Mouse (Mus musculus) frontal cortex, adult 2 months (tissue): ENCODE data around the gene Sertad2. TPM values are rescaled to one million over a fixed set of nuclear protein-coding genes. Genes with fewer than 3 reads are reported as not detected.

Source experiments
- DNase-seq, 2 experiments: peaks; one replicate each; pipeline ENCODE4 v3.0.0; 2022; ENCODE audit warnings: low spot score in 1 of 2; ENCODE audit errors: extremely low spot score in 1 of 2
- polyA plus RNA-seq: library from polyadenylated mRNA; depleted of rRNA; stranded (reverse); fragments of >200 nt; gene quantifications from 2 replicates; pipeline ENCODE4 v1.2.3, GENCODE M21; 2012

Gene Sertad2
- polyA plus RNA-seq, 1 experiment: 19.5 TPM

DNA sequence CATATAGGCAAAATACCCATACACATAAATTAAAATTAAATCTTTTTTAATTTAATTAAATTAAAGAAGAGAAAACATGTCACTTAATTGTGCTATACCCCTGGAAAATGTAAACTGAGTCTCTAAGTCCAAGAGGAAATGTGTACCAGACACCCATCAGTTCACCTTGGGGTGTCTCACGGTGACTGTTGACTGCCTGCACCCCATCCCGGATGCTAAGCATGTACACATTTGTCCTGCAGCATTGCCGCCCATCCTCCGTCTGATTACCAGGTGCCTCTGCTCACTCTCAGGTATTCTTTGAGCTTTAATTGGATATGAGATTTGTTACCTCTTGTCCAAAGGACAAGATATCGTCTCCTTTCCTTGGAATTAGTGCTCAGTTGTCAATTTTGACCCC, 99.3 kb downstream of the Sertad2 start:
- no peak for DNase-seq

DNA sequence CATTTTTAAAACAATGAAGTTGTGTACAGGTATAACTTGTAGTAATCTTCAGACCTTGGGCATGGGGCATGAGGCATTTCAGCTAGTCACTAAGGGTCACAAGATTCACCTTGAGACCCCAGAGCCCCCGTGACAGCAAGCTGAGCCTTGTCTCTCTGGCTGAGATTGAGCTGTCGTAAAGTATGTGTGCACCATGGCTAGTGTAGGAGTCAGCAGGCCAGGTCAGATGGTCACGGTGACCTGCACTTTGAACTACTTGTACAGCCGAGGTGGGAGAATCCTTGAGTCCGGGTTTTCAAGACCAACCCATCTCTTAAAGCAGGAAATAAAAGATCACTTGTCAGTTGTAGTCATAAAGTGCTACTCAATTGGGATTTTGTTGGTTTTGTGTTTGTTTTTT, 100.1 kb downstream of the Sertad2 start:
- no peak for DNase-seq

DNA sequence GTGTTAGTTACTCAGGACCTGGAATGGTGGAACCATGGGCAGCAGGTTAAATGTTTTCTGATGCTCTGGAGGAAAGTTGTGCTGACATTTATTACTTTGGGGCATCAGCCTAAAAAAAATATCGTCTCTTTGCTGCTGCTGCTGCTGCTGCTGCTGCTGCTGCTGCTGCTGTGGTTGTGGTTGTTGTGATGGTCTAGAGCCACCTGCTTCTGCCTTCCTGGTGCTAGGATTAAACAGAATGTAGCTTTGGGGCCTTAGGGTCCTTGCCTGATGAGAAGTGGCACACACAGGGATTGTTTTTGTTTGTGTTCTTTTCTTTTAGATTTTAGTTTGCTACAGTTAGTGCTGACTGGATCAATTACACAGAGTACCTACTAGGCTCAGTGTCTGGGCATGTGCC, 101.1 kb downstream of the Sertad2 start:
- no peak for DNase-seq

DNA sequence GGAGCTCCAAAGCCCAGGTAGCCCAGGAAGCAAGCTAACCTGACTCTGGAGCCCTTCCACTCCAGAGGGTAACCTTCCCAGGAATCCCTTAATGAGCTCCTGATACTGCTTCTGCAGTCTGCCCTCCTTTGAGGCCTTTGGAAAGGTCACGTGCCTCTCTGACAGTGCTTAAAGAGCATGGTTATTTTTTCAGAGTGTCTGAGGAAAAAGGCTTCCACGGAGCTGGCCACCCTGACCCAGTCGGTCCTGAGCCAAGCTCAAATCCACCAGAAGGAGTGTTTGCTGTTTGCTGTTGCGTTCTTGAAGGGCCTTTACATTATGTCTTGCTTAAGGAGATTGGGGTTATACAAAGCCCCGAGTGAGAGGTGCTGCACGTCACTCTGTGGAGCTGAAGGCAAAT, 101.8 kb downstream of the Sertad2 start:
- DNase-seq: no peak

DNA sequence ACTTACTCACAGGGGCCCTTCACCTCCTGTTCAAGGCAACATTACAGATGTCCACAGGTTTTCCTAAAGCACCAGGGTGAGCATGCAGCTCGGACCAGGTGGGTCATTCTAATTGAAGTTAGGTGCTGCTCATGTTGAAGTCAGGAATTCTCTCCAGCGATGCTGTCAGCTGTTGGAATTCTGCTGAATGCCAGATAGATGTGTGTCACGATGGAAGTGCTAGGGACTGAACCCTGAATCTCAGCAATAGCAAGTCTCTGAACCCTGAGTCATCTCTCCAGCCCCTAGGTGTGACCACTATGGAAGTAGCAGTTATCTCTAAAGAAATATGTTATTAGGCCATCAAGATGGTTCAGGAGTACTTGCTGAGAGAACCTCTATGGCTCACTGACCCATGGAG, 102.5 kb downstream of the Sertad2 start:
- DNase-seq: no peak

DNA sequence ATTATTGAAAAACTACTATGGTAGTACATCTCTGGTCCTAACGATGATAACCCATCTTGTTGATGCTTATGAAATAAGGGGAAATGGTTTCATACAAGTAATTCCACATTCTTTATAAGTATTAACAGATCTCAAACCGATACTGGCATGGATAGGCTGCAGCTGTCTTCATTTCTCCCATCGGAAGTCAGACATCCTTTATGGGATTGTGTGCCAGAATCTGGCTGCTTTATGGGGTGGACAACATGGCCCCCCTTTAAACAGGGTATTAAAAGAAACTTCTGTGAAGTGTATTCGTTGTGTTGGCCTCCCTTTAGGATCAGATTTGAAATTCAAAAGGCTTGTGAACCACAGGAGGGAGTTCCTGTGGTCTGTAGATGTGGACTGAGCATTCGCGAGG, 103.1 kb downstream of the Sertad2 start:
- DNase-seq: no peak

DNA sequence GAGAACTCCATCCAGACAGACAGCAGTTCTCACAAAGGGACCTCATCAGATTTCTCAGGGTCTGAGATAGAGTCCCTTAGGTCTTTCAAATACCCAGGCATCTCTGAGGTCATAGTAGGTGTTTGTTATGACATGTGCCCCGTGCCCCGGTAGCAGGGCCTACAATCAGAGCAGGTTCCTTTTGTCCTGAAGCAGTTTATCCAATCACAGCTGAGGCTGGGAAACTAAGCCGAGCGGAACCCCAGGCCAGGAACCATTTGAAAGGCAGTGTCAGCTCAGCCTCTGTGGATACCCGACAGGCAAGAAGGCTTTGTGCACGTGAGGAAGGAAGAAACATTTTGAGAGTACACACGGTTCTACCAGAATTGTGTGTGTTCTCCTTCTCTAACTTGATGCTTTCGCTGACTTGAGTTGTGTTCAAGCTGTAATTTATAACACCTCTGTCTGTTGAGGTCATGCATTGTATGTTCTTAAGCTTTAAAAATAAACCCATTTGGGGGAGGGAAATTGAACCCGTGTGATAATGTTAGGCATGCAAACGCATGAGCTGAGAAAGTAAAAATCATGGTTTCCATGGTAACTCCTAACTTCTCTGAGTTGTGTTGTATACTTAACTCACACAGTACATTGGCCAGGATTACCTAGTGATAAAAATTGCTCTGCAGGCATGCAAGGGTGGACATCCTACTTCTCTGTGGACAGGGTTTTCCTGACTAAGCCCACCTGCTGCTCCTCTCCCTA, 104.1 kb downstream of the Sertad2 start:
- peak in 1 of 2 experiments; percentile 26 for DNase-seq

DNA sequence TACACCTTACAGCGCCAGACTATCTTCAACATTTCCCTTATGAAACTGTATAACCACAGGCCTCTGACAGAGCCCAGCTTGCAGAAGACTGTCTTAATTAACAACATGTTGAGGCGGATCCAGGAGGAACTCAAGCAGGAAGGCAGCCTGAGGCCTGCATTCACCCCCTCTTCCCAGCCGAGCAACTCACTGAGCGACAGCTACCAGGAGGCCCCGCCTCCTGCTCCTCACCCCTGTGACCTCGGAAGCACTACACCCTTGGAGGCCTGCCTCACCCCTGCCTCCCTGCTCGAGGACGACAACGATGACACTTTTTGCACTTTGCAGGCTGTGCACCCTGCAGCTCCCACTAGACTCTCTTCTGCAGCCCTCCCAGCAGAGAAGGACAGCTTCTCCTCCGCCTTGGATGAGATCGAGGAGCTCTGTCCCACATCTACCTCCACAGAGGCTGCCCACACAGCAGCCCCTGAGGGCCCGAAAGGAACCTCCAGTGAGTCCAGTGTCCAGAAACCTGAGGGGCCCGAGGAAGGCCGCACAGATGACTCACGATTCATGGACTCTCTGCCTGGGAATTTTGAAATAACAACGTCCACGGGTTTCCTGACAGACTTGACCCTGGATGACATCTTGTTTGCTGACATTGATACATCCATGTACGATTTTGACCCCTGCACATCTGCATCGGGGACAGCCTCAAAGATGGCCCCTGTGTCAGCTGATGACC, 105.0 kb downstream of the Sertad2 start:
- DNase-seq: no peak

DNA sequence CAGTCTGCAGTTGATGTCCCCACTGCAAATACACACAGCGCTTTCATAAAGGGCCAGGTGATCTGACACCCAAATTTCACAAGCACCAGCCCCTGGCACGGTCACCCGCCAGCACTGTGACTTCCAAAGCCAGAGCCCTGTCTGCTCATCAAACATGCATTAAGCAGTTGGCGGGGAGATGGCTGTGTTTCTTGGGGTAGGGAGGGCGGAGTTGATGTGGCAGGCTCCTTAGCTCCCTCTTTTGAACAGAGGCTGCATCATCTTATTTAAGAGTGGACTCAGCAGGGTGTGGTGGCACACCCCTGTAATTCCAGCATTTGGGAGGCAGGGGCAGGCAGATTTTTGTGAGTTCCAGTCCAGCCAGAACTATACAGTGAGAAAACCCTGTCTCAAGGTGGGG, 106.4 kb downstream of the Sertad2 start:
- DNase-seq: no peak

DNA sequence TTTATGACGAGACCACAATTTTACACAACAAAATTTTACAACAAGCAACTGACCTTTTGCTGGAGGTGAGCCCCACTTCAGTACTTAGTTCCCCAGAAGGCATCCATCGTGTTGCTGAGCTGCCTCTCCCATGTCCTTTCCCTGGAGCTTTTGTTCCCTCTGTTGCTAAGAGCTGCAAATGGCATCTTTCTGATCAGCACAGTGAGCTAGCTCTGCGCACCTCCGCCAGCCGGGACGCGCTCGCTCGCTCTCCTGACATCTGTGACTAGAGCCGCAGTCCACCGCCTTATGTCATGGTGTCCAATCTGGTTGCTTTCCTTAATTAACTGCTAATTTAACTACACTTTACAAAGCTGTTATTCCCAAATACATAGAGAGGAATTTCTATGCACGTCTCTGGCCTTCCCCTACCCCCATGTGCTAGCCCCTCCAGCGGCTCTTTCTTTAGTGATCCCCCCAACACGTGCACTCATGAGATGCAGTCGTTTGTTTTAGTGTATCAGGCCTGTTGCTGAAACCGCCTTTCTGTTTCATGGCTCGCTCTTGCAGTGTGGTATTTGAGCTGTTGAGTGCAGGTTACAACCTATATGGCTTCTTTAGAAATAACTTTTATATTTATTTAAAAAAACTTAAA, 107.1 kb downstream of the Sertad2 start:
- no peak for DNase-seq

DNA sequence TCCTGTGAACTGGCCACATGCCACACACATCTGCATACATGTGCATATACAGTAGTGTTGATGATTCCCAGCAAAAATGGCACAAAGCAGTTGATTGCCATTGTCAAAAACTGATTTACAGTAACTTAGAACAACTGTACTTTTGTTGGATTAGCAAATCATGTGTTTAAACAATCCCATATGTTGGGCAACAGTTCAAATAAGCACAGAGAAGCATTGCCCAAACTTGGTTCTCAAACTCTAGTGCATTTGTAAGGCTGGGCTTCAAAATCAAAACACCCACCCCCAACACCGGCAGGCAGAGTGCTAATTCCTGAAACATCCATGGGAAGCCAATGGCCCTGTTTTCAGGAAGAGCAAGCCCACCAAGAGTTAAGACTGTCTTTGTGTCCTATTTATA, 108.1 kb downstream of the Sertad2 start:
- DNase-seq: no peak

DNA sequence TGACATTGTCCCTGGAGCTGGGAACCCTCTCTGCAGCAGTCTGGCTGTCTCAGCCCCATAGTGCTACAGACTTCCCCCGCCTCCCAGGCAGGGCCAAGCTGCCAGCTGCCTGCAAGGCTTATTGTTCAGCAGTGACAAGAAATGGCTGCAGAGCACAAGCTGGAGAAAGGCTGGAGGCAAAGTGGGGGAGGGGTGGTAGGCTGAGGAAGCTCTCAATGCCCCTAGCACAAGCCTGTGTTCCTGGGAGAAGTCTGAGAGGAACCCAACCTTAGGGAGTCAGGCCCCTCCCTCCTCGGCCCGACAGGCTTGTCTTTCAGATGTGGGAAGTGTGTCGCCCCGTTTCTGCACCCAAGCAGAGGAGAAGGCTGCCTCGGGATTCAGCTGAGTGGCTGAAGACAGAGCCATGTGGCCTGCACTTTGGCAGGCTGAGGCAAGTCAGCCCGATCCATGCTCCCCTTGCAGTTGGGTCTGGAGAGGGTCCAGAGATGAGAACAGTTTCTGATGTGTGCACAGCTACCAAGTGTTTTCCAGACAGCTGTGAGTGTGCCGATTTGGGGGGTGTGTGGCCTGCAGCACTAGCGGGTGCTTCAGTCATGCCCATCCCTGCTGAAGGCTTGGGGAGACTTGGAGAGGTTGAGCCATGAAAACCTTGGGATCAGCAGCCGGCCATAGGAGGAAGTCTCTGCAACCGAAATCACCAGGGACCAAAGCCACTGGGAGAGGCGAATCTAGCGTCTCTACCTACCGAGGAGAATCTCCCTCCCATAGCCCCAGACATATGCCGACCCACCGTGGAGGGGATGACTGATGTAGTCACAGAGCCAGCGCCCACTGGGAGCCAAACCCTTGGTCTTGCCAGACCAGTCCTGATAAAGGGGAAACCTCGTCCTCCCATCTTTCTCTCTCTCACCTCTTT, 113.0 kb downstream of the Sertad2 start:
- DNase-seq: peak; percentile 56 to 71

DNA sequence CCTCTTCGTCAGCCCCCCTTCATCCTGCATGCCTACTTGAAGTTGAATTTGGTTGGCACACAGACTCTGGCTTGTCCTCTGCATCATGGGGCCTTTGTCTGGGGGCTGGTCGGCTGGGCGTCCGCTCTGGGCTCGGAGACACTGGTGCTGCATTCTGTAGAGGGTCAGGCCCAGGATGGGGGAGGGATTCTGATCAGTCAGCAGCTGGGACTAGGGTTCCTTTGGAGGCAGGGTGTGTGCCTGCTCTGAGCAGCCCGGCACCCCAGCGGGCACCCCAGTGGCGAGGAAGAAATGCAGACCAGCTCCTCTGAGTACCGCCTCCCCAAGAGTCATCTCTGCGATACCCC, 113.6 kb downstream of the Sertad2 start:
- no peak for DNase-seq

DNA sequence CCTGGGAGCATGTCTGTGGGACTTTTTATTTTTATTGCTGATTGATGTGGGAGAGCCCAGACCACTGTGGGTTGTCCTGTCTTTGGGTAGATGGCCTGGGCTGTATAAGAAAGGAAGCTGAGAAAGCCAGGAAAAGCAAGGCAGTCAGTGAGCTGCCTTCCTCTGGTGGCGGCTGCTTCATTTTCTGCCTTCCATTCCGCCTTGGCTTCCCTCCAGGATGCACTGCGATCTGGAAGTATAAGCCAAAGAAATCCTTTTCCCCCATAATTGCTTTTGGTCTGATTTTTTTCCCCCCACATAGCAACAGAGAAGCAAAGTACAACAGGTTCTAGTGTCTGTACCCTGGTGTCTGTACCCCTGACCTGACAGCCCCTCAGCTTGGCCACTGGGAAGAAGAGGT, 116.0 kb downstream of the Sertad2 start:
- peak in 1 of 2 experiments; percentile 40 for DNase-seq

DNA sequence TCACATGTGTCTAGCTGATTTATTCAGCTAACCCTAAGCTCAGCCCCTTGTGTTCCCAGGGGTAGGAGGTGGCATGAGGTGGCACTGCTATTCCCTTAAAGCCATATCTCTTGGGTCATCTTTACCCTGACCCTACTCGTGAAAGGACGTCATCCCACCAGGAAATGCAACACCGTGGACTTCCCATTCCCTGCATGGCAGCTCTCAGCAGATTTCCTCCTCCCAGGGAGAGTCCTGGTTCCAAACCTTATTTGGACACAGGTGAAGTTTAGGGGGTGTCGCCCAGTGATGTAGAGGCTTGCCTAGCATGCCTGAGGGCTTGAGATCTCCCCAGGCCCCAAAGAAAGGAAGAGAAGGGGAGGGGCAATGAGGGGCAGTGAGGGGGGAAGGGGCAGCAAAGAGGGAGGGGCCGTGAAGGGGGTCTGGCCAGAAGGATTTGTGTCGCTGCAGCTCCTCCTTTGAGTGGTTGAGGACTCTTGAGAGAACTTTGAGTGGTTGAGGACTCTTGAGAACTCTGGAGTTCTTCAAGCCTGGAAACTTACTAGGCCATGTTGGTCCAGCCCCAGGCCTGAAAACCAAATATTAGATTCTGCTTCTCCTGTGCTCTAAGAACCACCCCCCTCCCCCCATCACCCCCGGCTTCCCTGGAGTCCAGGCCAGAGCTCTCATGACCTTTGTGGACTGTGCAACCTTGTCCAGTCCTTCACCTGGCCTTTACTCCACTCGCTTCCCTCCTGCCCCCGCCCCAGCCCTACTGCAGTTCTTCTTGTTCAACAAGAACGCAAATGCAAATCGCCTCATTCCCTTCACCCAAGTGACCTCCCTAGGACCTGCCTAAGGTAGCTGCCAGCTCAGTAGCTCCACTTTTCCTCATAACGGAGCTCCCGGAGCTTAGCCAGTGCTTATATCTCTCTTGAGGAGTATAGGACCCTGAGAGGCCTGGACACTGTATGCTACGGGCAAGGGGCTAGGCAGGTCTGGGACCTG, 117.4 kb downstream of the Sertad2 start:
- DNase-seq: no peak

DNA sequence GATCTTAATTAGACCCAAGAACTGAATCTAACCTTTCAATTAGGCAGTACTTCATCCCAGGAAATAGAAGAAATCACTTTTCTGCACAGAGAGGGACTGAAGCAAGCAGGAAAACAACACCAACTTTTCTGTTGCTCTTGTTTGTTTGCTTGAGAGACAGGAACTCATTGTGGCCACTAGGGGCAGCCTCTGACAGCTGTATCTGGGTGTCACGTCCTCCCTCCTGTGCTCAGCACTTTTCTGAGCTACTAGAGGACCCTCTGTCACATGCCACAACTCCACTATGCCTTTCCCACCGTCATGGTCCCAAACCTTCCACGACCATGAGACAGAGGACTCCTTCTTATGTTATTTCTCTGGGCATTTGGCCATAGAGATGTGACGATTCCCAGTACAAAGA, 118.6 kb downstream of the Sertad2 start:
- peak in 1 of 2 experiments; percentile 45 for DNase-seq

DNA sequence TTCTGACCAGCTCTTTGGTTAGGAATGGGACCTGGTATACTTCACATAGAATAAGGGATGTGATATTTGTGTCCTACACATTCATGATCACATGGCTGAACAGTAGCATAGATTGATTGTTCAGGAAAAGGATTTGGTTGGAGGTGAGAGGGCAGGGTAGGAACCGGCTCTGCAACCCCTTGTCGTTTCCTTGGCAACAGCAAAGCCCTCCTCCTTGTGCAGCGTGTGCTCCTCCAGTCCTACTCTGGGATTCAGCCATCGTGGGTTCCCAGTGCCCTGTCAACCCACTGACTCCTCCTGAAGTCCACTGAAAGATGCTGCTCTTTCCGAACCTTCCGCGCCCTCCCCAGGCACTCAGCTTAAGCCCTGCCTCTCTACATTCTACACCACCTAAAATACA, 119.8 kb downstream of the Sertad2 start:
- DNase-seq: no peak

DNA sequence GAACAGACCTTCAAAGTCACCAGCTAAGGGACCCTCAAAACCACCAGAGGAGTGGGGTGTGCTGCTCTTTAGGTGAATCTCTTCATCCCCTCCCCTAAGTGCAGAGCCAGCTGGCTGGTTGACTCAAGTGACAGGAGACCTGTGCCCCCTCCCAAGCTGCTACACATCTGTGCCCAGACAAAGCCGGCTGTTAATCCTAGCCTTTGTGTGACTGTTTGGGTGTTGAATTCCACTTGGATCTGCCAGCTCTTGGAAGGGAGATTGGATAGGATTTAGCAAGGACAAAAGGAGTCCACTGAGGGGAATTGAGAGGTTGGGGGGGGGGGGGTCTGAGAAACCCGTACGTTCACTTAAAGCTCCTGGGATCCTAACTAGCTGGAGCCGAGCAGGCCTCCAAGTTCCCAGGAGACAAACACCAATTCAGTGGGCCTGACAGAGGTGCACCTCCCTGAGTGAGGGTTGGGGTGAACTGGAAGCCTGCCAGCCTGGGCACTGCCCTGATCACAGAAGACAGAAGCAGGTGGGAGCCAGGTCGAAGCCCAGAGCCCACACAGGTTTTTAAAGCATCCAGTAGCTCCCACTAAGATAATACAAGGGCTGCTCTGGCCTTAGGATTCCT, 120.6 kb downstream of the Sertad2 start:
- no peak for DNase-seq

DNA sequence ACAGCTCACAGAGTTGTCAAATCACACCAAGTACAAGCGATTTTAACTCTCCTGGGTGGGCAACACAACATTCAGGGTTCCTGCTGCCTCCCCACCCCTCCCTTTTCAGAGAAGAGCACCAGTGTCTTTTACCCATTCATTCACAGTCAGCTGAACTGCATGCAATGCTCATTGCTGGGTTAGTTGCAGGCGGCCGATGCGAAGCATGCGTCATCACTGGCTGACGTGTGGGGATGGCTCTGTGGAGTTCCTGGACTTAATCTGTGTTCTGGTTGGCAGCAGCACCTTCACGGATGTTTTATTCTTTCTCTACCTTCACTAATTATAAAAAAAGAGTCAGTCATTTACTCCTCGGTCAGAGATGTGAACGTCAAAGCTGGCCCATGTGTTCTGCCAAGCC, 121.8 kb downstream of the Sertad2 start:
- DNase-seq: no peak
